Mouse (Mus musculus): Measurements from ENCODE around the gene Nol12. TPM values are rescaled to one million over a fixed set of nuclear protein-coding genes. Genes with fewer than 3 reads are reported as not detected.

Nol12 gene
- polyA plus RNA-seq, 1 experiment from 2014 or later, result 46.9 TPM

- peaks cover 30% of the 10 kb centered on the region for H3K4me1 ChIP-seq (ENCODE audit: control insufficient read depth, insufficient read depth, low read length)
- no peaks in the 10 kb centered on the region for H3K9me3 ChIP-seq (replicated peaks; ENCODE audit: control insufficient read depth, low read length)
- peak overlapping the region; percentile 67; the same call in 1 of the 2 replicates for H3K4me2 ChIP-seq (ENCODE audit: low read depth, low read length)
- peak overlapping the region; percentile 60; the same call in 1 of the 2 replicates for H3K9ac ChIP-seq (ENCODE audit: low read length)
- peak overlapping the region; percentile 98 for H3K27ac ChIP-seq (ENCODE audit: low read length)
- H3K27me3 ChIP-seq (ENCODE audit: control insufficient read depth, insufficient read depth, low read length), result no peaks in the 10 kb centered on the region
- no peak for ATAC-seq (ENCODE audit: insufficient read depth, low FRiP score)
- H3K36me3 ChIP-seq (ENCODE audit: control insufficient read depth, insufficient read depth, low read length), result 0 out of 2 replicates have a peak, but pooled peaks cover 5% of the 10 kb centered on the region
- 36% methylated on average over 8 of the region's 8 CpGs for WGBS
- no peak overlapping the region for H3K4me3 ChIP-seq (replicated peaks; ENCODE audit: low read length)
These were observed 9.6 kb upstream of the Nol12 start for GRCm38 (mm10) chr15:78925129-78925528.

- 5% methylated on average over 20 of the region's 20 CpGs for WGBS
- Histone ChIP-seq H3K9me3 (replicated peaks; ENCODE audit: control insufficient read depth, low read length) (no peaks in the 10 kb centered on the region), H3K4me1 (ENCODE audit: control insufficient read depth, insufficient read depth, low read length) (peaks cover 30% of the 10 kb centered on the region), H3K27me3 (ENCODE audit: control insufficient read depth, insufficient read depth, low read length) (no peaks in the 10 kb centered on the region), H3K4me2 (ENCODE audit: low read depth, low read length) (peak within 1 kb of the TSS; percentile 67), H3K27ac (ENCODE audit: low read length) (peak within 1 kb of the TSS; percentile 98), H3K9ac (ENCODE audit: low read length) (peak within 1 kb of the TSS; percentile 76), H3K36me3 (ENCODE audit: control insufficient read depth, insufficient read depth, low read length) (0 out of 2 replicates have a peak, but pooled peaks cover 5% of the 10 kb centered on the region), H3K4me3 (replicated peaks; ENCODE audit: low read length) (peak within 1 kb of the TSS; percentile 62)
- ATAC-seq (ENCODE audit: insufficient read depth, low FRiP score), result peak; percentile 87
These were observed 8.5 kb upstream of the Nol12 start, which contains the start of gene Lgals1 for GRCm38 (mm10) chr15:78926021-78926919. Lgals1 (plus strand) TSS chr15:78926725.

DNA sequence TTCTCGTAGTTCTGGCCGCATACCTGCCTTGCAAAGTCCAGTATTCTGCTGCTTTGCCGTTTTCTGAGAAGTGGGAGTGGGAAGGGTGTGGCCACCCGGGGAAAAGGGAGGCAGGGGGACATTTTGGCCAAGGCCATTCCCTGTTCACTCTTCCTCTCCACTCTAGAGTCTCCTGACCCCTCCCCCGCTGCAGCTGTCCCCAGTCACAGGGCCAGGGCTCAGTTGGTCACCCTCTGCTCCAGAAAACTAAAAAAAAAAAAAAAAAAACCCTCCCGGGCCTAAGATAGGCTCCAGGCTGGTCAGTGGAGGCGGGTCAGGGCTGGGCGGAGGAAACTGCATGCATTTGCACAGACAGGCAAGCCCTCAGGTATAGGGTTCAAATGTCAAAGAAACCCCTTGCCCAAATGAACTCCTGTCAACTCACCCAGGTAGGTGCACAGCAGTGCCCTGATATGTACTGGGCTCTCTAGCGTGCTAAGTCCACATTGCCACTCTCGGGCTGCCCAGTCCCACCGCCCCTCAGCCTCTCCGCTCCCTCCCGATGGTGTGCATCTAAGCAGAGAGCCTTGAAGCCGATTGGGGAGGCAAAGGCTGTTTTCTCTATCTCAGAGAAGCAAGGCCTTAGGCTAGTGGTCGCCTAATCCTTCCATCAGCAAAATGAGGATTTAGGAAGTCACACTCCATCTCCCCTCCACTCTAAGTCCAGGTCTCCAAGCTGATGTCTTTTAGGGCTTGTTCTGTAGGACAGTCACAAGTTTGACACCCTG, 7.5 kb upstream of the Nol12 start:
- peak overlapping the region; percentile 76 for H3K9ac ChIP-seq (ENCODE audit: low read length)
- H3K4me2 ChIP-seq (ENCODE audit: low read depth, low read length), result peak overlapping the region; percentile 67
- H3K27me3 ChIP-seq (ENCODE audit: control insufficient read depth, insufficient read depth, low read length), result no peaks in the 10 kb centered on the region
- H3K9me3 ChIP-seq (replicated peaks; ENCODE audit: control insufficient read depth, low read length), result no peaks in the 10 kb centered on the region
- no peak for ATAC-seq (ENCODE audit: insufficient read depth, low FRiP score)
- 16% methylated on average over 15 of the region's 15 CpGs for WGBS
- H3K27ac ChIP-seq (ENCODE audit: low read length), result peak overlapping the region; percentile 98
- H3K36me3 ChIP-seq (ENCODE audit: control insufficient read depth, insufficient read depth, low read length), result 0 out of 2 replicates have a peak, but pooled peaks cover 5% of the 10 kb centered on the region
- H3K4me3 ChIP-seq (replicated peaks; ENCODE audit: low read length), result peak overlapping the region; percentile 62
- peaks cover 30% of the 10 kb centered on the region for H3K4me1 ChIP-seq (ENCODE audit: control insufficient read depth, insufficient read depth, low read length)

GRCm38 (mm10) chr15:78927788-78928457, 6.8 kb upstream of the Nol12 start:
- no peaks in the 10 kb centered on the region for H3K9me3 ChIP-seq (replicated peaks; ENCODE audit: control insufficient read depth, low read length)
- H3K36me3 ChIP-seq (ENCODE audit: control insufficient read depth, insufficient read depth, low read length), result 0 out of 2 replicates have a peak, but pooled peaks cover 5% of the 10 kb centered on the region
- H3K4me1 ChIP-seq (ENCODE audit: control insufficient read depth, insufficient read depth, low read length), result peaks cover 30% of the 10 kb centered on the region
- H3K27me3 ChIP-seq (ENCODE audit: control insufficient read depth, insufficient read depth, low read length), result no peaks in the 10 kb centered on the region
- peak overlapping the region; percentile 62 for H3K4me3 ChIP-seq (replicated peaks; ENCODE audit: low read length)
- H3K4me2 ChIP-seq (ENCODE audit: low read depth, low read length), result peak overlapping the region; percentile 67
- ATAC-seq (ENCODE audit: insufficient read depth, low FRiP score), result peak; percentile 59
- peak overlapping the region; percentile 98 for H3K27ac ChIP-seq (ENCODE audit: low read length)
- under 1% methylated on average over 30 of the region's 35 CpGs for WGBS
- H3K9ac ChIP-seq (ENCODE audit: low read length), result peak overlapping the region; percentile 76

DNA sequence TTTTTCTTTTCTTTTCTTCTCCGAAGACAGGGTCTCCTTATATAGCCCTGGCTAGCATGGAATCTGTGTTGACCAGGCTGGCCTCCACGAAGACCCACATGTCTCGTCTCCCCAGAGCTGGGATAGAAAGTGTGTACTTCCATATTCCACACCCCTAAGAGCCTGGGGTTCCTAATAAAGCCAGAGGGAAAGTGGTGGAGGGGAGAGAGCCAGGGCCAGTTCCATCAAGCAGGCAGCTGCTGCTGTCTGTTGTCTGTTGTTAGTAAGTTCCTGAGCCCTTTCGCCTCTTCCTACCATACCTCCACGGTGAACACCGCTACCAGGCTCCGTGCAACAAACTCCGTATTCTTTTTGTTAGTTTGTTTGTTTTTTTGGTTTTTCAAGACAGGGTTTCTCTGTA, 6.2 kb upstream of the Nol12 start:
- no peak for ATAC-seq (ENCODE audit: insufficient read depth, low FRiP score)
- H3K4me2 ChIP-seq (ENCODE audit: low read depth, low read length), result peak overlapping the region; percentile 67
- H3K9me3 ChIP-seq (replicated peaks; ENCODE audit: control insufficient read depth, low read length), result no peaks in the 10 kb centered on the region
- H3K4me1 ChIP-seq (ENCODE audit: control insufficient read depth, insufficient read depth, low read length), result peaks cover 30% of the 10 kb centered on the region
- no peaks in the 10 kb centered on the region for H3K27me3 ChIP-seq (ENCODE audit: control insufficient read depth, insufficient read depth, low read length)
- 0 out of 2 replicates have a peak, but pooled peaks cover 5% of the 10 kb centered on the region for H3K36me3 ChIP-seq (ENCODE audit: control insufficient read depth, insufficient read depth, low read length)
- peak overlapping the region; percentile 76 for H3K9ac ChIP-seq (ENCODE audit: low read length)
- WGBS, result 42% methylated on average over 8 of the region's 8 CpGs
- H3K4me3 ChIP-seq (replicated peaks; ENCODE audit: low read length), result peak overlapping the region; percentile 62
- peak overlapping the region; percentile 98 for H3K27ac ChIP-seq (ENCODE audit: low read length)

- 87% methylated on average over 6 of the region's 6 CpGs for WGBS
- Histone ChIP-seq H3K27me3 (ENCODE audit: control insufficient read depth, insufficient read depth, low read length) (no peaks in the 10 kb centered on the region), H3K4me3 (replicated peaks; ENCODE audit: low read length) (no peak overlapping the region), H3K4me1 (ENCODE audit: control insufficient read depth, insufficient read depth, low read length) (peaks cover 26% of the 10 kb centered on the region), H3K9ac (ENCODE audit: low read length) (no peak overlapping the region), H3K27ac (ENCODE audit: low read length) (no peak overlapping the region), H3K9me3 (replicated peaks; ENCODE audit: control insufficient read depth, low read length) (no peaks in the 10 kb centered on the region), H3K36me3 (ENCODE audit: control insufficient read depth, insufficient read depth, low read length) (0 out of 2 replicates have a peak, but pooled peaks cover 5% of the 10 kb centered on the region), H3K4me2 (ENCODE audit: low read depth, low read length) (no peak overlapping the region)
- no peak for ATAC-seq (ENCODE audit: insufficient read depth, low FRiP score)
These were observed 4.5 kb upstream of the Nol12 start for GRCm38 (mm10) chr15:78930192-78930706.

DNA sequence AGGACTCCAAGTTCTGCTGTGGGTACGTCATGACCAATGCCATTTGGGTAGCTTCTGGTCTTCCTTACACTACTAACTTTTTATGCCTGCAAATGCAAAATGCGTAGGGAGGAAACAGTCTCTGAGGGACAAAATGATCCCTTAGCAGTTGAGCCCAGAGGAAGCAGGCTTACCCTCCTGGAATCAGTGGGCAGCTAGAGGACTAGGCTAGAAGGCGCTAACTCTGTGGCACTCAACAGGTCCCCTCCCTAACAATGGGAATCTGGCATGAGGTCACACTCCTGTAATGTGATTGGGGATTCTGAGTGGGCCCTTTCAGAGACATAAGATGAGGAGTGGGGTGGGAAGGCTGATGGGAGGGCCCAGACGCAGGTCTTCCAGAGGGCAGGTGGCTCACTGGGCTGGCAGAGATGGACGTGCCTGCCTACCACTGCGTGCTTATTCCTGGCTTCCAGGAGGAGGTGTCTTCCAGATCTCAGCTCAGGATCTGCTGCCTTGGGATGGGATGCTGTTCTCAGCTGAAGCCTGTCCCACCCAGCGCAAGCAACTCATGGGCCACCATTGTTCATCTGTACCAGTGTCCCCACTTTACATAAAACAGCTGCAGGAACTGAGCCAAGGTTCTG, 3.8 kb upstream of the Nol12 start:
- peak overlapping the region; percentile 10; the same call in 1 of the 2 replicates for H3K27ac ChIP-seq (ENCODE audit: low read length)
- H3K27me3 ChIP-seq (ENCODE audit: control insufficient read depth, insufficient read depth, low read length), result no peaks in the 10 kb centered on the region
- WGBS, result 77% methylated on average over 7 of the region's 7 CpGs
- H3K9ac ChIP-seq (ENCODE audit: low read length), result no peak overlapping the region
- peaks cover 25% of the 10 kb centered on the region for H3K4me1 ChIP-seq (ENCODE audit: control insufficient read depth, insufficient read depth, low read length)
- no peak for ATAC-seq (ENCODE audit: insufficient read depth, low FRiP score)
- H3K36me3 ChIP-seq (ENCODE audit: control insufficient read depth, insufficient read depth, low read length), result 0 out of 2 replicates have a peak, but pooled peaks cover 5% of the 10 kb centered on the region
- H3K9me3 ChIP-seq (replicated peaks; ENCODE audit: control insufficient read depth, low read length), result no peaks in the 10 kb centered on the region
- no peak overlapping the region for H3K4me3 ChIP-seq (replicated peaks; ENCODE audit: low read length)
- no peak overlapping the region for H3K4me2 ChIP-seq (ENCODE audit: low read depth, low read length)

GRCm38 (mm10) chr15:78931577-78931976, 3.2 kb upstream of the Nol12 start:
- ATAC-seq (ENCODE audit: insufficient read depth, low FRiP score), result no peak
- WGBS, result 20% methylated on average over 3 of the region's 3 CpGs
- H3K4me1 ChIP-seq (ENCODE audit: control insufficient read depth, insufficient read depth, low read length), result peaks cover 22% of the 10 kb centered on the region
- H3K4me2 ChIP-seq (ENCODE audit: low read depth, low read length), result no peak overlapping the region
- 0 out of 2 replicates have a peak, but pooled peaks cover 5% of the 10 kb centered on the region for H3K36me3 ChIP-seq (ENCODE audit: control insufficient read depth, insufficient read depth, low read length)
- H3K9me3 ChIP-seq (replicated peaks; ENCODE audit: control insufficient read depth, low read length), result no peaks in the 10 kb centered on the region
- no peak overlapping the region for H3K9ac ChIP-seq (ENCODE audit: low read length)
- H3K4me3 ChIP-seq (replicated peaks; ENCODE audit: low read length), result no peak overlapping the region
- H3K27ac ChIP-seq (ENCODE audit: low read length), result peak overlapping the region; percentile 10; the same call in 1 of the 2 replicates
- H3K27me3 ChIP-seq (ENCODE audit: control insufficient read depth, insufficient read depth, low read length), result no peaks in the 10 kb centered on the region
